Mouse (Mus musculus): ENCODE data around the gene Fmnl3. TPM values are rescaled to one million over a fixed set of nuclear protein-coding genes. Genes with fewer than 3 reads are reported as not detected.
A peak's percentile ranks its signal among the peaks of the same experiment; 100 is the strongest.
"Not testable (repeated sequence)": the region's sequence is repeated elsewhere in the genome, so short reads cannot be mapped to it uniquely, and the experiment has no call there.

The Fmnl3 gene
- polyA plus RNA-seq, 1 experiment from 2014 or later, result 15.1 TPM

DNA sequence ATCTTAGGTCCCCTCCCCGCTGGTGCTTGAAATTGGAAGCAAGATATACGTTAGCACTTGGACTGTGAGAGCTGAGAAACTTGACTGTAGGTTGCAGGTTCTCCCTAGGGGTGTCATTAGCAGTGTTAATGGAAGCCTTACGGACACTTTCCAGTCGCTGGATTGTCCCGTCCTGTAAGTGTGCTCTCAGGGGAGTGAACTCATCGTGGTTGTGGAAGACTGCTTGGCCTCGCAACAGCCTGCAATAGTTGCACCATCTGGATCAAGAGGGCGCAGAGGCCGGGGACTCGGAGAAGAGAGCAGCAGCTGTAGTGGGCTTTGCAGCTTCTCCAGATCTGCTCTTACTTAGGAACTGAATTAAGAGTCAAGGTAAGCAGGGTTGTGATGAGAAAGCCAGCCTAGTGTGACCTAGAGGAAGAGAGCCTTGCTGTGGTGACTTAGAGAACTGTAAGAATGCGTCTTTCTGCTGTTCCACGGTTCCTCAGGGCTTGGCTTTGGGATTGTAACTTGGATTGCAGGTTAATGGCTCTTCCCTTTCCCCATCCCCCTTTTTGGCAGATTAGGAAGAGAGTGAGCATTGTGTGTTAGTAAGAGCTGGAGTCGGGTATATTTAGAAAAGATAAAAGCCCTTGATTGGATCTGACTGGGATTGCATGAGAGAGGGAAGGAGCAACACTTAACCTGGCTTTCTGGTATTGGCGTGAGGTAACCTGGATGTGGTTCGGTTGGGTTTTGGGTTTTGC, 29.4 kb upstream of the Fmnl3 start:
- Histone ChIP-seq H3K4me3 (no peak overlapping the region), H3K9ac (replicated peaks) (no peak overlapping the region), H3K27ac (replicated peaks) (0 out of 2 replicates have a peak overlapping the region, but pooled peaks have one; percentile 20), H3K36me3 (peaks cover 27% of the 10 kb centered on the region), H3K27me3 (no peaks in the 10 kb centered on the region), H3K4me2 (replicated peaks) (no peak overlapping the region), H3K9me3 (no peaks in the 10 kb centered on the region), H3K4me1 (peaks cover 33% of the 10 kb centered on the region)
- 80% methylated on average over 15 of the region's 15 CpGs for WGBS
- ATAC-seq (ENCODE audit: low FRiP score, low read depth), result no peak

DNA sequence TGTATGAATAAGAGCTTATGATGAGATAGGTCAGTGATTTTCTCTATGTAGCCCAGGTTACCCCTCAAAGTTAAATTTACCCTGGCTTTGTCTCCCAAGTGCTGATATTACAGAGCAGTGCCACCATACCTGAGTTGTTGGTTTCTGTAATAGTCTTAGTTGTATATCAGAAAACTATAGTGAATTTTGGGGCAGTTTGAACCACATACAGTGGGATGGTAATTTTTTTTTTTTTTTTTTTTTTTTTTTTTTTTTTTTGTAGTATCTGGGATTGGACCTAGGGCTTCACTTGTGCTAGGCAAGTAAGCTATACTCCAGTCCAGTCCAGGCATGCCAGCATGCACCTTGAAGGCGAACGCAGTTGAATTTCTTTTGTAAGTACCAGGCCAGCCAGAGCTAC, 27.3 kb upstream of the Fmnl3 start:
- H3K4me2 ChIP-seq (replicated peaks), result no peak overlapping the region
- no peak overlapping the region for H3K27ac ChIP-seq (replicated peaks)
- no peaks in the 10 kb centered on the region for H3K27me3 ChIP-seq
- 82% methylated on average over 2 of the region's 2 CpGs for WGBS
- no peak for ATAC-seq (ENCODE audit: low FRiP score, low read depth)
- H3K36me3 ChIP-seq, result peaks cover 7% of the 10 kb centered on the region; the same call in 1 of the 2 replicates
- H3K4me1 ChIP-seq, result peaks cover 45% of the 10 kb centered on the region
- no peak overlapping the region for H3K4me3 ChIP-seq
- H3K9ac ChIP-seq (replicated peaks), result no peak overlapping the region
- no peaks in the 10 kb centered on the region for H3K9me3 ChIP-seq

DNA sequence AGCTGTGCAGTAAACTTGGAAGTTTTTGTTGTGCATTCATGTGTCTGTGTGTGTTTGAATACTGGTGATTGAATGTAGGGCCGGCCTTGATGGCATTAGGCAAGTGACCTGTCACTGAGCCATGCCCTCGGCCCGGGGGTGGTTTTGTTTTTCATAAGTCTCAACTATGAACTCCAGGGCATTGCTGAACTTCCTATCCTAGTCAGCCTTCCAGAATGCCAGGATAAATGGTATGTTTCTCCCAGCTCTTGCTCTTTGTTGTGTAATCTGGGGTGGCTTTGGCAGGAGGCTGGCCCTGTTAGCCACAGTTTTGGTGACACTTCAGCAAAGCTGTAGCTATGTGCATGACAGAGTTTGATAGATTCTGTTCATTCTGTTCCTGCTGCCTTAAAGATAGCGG, 26.6 kb upstream of the Fmnl3 start:
- WGBS, result 66% methylated on average over 4 of the region's 4 CpGs
- Histone ChIP-seq H3K27me3 (no peaks in the 10 kb centered on the region), H3K27ac (replicated peaks) (no peak overlapping the region), H3K9me3 (no peaks in the 10 kb centered on the region), H3K36me3 (no peaks in the 10 kb centered on the region), H3K4me3 (no peak overlapping the region), H3K4me2 (replicated peaks) (no peak overlapping the region), H3K4me1 (peaks cover 49% of the 10 kb centered on the region), H3K9ac (replicated peaks) (no peak overlapping the region)
- ATAC-seq (ENCODE audit: low FRiP score, low read depth), result no peak

DNA sequence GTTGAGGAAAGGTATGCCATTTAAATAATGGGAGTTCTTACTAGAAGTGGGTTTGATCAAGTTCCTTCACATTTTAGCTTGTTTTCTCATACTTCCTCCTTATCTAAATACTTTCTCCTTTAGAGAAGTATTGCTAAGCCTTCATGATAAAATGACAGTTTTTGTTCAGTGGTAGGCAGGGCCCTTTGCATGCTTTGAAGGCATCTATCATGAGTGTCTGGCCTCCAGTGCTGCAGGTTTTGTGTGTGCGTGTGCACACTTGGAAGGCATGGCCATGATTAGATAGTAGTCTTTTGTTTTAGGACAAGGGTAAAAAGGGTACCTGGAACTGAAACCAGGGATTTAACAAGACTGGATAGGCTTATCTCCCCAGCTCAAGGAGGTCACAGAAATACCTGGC, 26.2 kb upstream of the Fmnl3 start:
- ATAC-seq (ENCODE audit: low FRiP score, low read depth), result no peak
- WGBS, result 82% methylated on average over 1 of the region's 1 CpGs

DNA sequence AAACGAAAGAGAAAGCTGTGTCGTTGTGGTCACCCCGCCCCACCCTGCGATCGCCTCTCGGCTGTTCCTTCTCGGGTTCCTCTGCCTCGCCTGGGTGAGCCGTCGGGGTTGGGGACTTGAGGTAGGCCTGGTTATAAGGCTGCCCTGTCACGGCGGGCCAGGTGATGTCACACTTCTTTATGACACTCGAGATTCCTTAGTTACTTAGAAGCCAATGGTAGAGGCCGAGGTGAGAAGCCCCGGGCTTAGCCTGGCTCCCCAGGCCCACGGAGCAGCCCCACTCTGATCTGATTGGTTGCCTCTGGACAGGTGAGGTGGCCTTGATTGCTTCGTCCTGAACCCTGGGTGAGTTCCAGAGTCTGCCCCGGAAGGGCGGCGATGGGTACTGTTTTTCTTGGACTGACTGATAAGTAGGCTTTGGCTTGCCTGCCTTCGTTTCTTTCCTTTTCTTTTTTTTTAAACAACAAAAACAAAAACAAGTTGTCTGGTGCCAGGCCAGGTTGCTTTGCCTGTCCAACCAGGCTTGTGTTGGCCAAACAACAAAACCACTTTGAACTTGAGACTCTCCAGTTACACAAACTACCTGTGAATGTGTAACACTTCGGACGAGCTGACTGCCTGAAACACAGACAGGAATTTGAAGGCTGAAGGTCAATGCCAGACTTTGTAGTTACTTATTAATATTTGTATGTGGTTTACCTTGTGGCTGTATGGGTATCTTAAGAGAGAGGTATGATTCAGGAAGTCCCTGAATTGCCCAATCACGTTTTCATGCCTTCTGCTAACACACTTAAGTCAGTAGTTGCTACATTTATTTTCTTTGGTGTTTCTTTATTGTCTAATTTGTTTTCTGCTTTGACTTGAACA, 23.3 kb upstream of the Fmnl3 start:
- peak; percentile 14; the same call in 1 of the 2 replicates for ATAC-seq (ENCODE audit: low FRiP score, low read depth)
- Histone ChIP-seq H3K4me3 (peak overlapping the region; percentile 58), H3K4me1 (peaks cover 40% of the 10 kb centered on the region), H3K27me3 (no peaks in the 10 kb centered on the region), H3K36me3 (no peaks in the 10 kb centered on the region), H3K9me3 (no peaks in the 10 kb centered on the region), H3K9ac (replicated peaks) (peak overlapping the region; percentile 91), H3K27ac (replicated peaks) (peak overlapping the region; percentile 87), H3K4me2 (replicated peaks) (peak overlapping the region; percentile 98)
- 13% methylated on average over 24 of the region's 24 CpGs for WGBS

More for the DNA sequence above, 26.2 kb upstream of the Fmnl3 start:
- no peak overlapping the region for H3K9ac ChIP-seq (replicated peaks)
- H3K4me2 ChIP-seq (replicated peaks), result no peak overlapping the region
- H3K9me3 ChIP-seq, result no peaks in the 10 kb centered on the region
- H3K27me3 ChIP-seq, result no peaks in the 10 kb centered on the region
- no peak overlapping the region for H3K4me3 ChIP-seq
- peaks cover 49% of the 10 kb centered on the region for H3K4me1 ChIP-seq
- H3K27ac ChIP-seq (replicated peaks), result no peak overlapping the region
- H3K36me3 ChIP-seq, result no peaks in the 10 kb centered on the region

DNA sequence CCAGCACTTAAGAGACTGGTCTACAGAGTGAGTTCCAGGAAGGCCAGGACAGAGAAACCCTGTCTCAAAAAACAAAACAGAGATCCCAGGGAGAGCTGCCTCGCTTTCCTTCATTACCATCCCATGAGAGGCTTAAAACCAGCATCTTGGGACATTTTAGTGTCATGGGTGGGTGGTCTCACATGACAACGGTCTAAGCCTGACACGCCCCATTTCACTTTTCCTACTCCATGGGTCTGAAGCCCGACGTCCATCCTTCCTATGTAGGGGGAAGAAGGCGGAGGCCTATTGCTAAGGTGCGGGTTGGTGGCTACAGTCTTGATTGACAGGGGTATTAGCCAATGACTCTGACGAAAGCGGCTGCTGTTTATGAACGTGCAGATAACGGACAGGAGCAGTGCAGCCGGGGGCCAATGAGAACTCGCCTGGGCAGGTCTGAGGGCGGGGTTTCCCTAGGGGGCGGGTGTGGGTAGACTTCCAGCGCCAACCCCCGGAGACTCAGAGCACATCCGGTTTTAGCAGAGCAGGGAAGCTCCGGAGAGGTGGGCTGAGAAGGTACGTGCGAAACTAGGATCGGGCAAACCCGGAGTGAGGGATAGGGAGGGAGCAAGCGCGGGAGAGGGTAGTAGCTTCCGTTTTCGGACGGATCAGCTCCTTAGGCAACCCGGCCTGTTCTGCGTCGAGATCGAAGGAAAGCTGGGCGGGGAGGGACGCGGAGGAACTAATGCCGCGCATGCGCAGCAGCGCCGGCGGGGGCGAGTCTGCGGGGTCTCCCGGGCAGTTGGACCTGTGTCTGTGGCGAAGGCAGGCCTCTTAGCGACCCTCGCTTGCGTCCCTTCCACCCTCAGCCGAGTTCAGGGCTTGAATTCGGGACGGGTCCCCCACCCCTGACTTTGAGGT, 22.5 kb upstream of the Fmnl3 start, which contains the start of gene Tmbim6:
Tmbim6 (plus strand) TSS at position 397 of the 900 bp plus-strand sequence.
- peaks cover 40% of the 10 kb centered on the region for H3K4me1 ChIP-seq
- no peaks in the 10 kb centered on the region for H3K27me3 ChIP-seq
- H3K27ac ChIP-seq (replicated peaks), result peak within 1 kb of the TSS; percentile 87
- H3K9me3 ChIP-seq, result no peaks in the 10 kb centered on the region
- peak; percentile 100 for ATAC-seq (ENCODE audit: low FRiP score, low read depth)
- WGBS, result under 1% methylated on average over 50 of the region's 51 CpGs
- peak within 1 kb of the TSS; percentile 91 for H3K9ac ChIP-seq (replicated peaks)
- H3K4me2 ChIP-seq (replicated peaks), result peak within 1 kb of the TSS; percentile 98
- H3K36me3 ChIP-seq, result no peaks in the 10 kb centered on the region
- peak within 1 kb of the TSS; percentile 58 for H3K4me3 ChIP-seq

DNA sequence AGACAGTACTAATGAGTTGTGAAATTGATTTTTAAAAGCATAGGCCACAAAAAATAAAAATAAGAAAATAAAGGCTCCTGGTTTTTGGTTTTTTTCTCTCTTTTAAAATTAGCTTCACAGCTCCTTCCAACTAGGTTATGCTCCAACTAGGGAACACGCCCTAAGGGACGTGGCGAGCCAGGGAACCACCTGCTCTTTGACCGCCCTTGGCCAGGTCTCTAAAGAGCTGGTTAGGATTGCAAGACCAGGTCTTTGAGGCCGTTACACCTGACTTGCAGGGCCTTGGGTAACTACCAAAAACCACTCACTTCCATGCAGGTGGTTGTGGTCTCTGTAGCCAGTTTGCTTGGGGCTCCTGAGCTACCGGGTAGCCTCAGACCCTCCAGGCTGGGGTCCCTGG, 21.7 kb upstream of the Fmnl3 start:
- ATAC-seq (ENCODE audit: low FRiP score, low read depth), result peak; percentile 4; the same call in 1 of the 2 replicates
- H3K4me3 ChIP-seq, result peak overlapping the region; percentile 58

DNA sequence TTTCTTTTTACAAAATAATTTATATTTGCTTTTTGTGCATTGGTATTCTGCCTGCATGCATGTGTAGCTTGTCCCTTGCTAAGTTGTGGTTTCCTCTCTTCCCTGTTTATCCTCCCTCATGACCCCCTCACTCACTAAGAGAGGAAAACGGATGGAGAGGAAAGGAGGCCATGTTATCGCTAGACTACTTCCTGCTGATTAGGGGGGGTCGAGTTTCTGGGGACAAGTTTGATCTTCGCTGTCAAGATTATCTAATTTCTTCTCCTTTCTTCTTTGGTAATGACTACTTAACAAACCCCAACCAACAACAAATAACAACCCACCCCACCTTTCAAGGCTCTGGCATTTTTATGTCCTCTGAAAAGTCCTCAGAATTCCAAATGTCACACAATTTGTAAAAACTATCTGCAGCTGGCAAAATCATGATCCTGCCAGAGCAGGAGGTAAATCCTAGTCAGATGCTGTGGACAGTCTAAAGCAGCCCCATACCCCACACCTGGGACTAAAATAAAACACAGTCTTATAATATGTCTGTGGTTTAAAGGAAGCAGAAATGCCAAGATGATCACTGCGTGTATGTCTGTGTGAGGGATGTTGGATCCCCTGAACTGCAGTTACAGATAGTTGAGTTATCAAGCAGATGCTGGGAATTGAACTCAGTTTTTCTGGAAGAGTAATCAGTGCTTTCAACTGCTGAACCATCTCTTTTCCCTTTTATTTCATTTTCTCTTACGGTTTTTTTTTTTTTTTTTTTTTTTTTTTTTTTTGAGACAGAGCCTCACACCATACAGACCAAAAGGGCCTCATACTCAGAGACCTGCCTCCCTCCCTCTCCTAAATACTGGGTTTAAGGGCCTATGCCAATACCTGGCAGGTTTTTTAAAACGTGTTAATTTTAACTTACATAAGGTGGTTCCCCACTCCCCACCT, 20.5 kb upstream of the Fmnl3 start:
- Histone ChIP-seq H3K4me3 (no peak overlapping the region), H3K27me3 (no peaks in the 10 kb centered on the region), H3K9me3 (no peaks in the 10 kb centered on the region), H3K9ac (replicated peaks) (no peak overlapping the region), H3K27ac (replicated peaks) (no peak overlapping the region), H3K36me3 (no peaks in the 10 kb centered on the region), H3K4me1 (peaks cover 27% of the 10 kb centered on the region), H3K4me2 (replicated peaks) (no peak overlapping the region)
- ATAC-seq (ENCODE audit: low FRiP score, low read depth), result no peak
- 73% methylated on average over 6 of the region's 7 CpGs for WGBS

More for the DNA sequence above, 21.7 kb upstream of the Fmnl3 start:
- Histone ChIP-seq H3K27me3 (no peaks in the 10 kb centered on the region), H3K36me3 (no peaks in the 10 kb centered on the region), H3K9ac (replicated peaks) (peak overlapping the region; percentile 17; the same call in 1 of the 2 replicates), H3K4me1 (peaks cover 38% of the 10 kb centered on the region), H3K4me2 (replicated peaks) (peak overlapping the region; percentile 59), H3K27ac (replicated peaks) (peak overlapping the region; percentile 16), H3K9me3 (no peaks in the 10 kb centered on the region)
- WGBS, result 87% methylated on average over 6 of the region's 6 CpGs

DNA sequence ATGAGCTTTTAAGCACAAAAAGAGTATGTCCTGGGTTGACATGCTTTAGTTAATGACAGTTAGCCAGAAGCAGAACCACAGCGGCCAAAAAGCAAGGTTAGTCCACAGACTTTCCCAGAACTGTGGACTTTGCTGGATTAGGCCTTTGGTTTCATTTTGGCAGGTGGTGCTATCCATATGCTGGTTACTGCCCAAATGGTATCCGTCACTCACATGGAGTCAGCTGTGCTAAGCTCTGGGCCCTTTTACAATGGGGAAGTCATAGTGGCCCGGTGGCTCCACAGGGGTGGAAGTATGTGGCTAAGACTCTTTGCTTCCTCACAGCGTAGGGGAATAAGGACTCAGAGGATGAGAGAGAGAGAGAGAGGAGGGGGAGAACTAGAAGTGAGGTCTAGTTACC, 17.7 kb upstream of the Fmnl3 start:
- no peaks in the 10 kb centered on the region for H3K36me3 ChIP-seq
- H3K4me1 ChIP-seq, result peaks cover 4% of the 10 kb centered on the region
- H3K4me3 ChIP-seq, result no peak overlapping the region
- H3K27ac ChIP-seq (replicated peaks), result no peak overlapping the region
- H3K9ac ChIP-seq (replicated peaks), result no peak overlapping the region
- no peak for ATAC-seq (ENCODE audit: low FRiP score, low read depth)
- H3K4me2 ChIP-seq (replicated peaks), result no peak overlapping the region
- H3K9me3 ChIP-seq, result no peaks in the 10 kb centered on the region
- H3K27me3 ChIP-seq, result no peaks in the 10 kb centered on the region
- WGBS, result 74% methylated on average over 4 of the region's 4 CpGs

DNA sequence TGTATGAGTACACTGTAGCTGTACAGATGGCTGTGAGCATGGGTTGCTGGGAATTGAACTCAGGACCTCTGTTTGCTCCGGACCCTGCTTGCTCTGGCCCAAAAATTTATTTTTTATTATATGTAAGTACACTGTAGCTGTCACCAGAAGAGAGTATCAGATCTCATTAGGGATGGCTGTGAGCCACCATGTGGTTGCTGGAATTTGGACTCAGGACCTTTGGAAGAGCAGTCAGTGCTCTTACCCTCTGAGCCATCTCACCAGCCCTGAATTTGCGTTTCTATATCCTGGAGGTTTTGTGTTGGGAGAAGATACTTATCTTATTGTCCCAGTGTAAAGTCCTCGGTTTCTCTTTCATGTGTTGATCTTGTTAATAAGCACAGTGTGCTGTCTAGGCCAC, 16.5 kb upstream of the Fmnl3 start:
- 77% methylated on average over 3 of the region's 3 CpGs for WGBS
- no peak for ATAC-seq (ENCODE audit: low FRiP score, low read depth)
- no peak overlapping the region for H3K27ac ChIP-seq (replicated peaks)

DNA sequence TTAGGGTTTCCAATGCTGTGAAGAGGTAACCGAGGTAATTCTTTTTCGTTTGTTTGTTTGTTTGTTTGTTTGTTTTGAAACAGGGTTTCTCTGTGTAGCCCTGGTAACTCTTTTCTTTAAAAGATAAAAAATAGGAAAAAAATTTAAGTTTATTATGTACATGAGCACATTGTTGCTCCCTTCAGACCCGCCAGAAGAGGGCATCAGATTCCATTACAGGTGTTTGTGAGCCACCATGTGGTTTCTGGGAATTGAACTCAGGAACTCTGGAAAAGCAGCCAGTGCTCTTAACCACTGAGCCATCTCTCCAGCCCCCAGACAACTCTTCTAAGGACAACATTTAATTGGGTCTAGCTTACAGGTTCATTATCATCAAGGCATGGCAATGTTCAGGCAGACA, 15.8 kb upstream of the Fmnl3 start:
- not testable (repeated sequence) for H3K27ac ChIP-seq (replicated peaks); H3K4me2 ChIP-seq (replicated peaks); H3K9me3 ChIP-seq; H3K36me3 ChIP-seq; ATAC-seq (ENCODE audit: low FRiP score, low read depth); H3K4me1 ChIP-seq; H3K9ac ChIP-seq (replicated peaks); H3K27me3 ChIP-seq; H3K4me3 ChIP-seq
- WGBS, result 74% methylated on average over 3 of the region's 3 CpGs

More for the DNA sequence above, 16.5 kb upstream of the Fmnl3 start:
- H3K9me3 ChIP-seq, result no peaks in the 10 kb centered on the region
- no peaks in the 10 kb centered on the region for H3K4me1 ChIP-seq
- H3K36me3 ChIP-seq, result no peaks in the 10 kb centered on the region
- no peaks in the 10 kb centered on the region for H3K27me3 ChIP-seq
- no peak overlapping the region for H3K4me2 ChIP-seq (replicated peaks)
- H3K4me3 ChIP-seq, result no peak overlapping the region
- H3K9ac ChIP-seq (replicated peaks), result no peak overlapping the region
